Mouse (Mus musculus) midbrain, embryonic 10.5 days (tissue): ENCODE data around the gene Ikzf2. TPM values are rescaled to one million over a fixed set of nuclear protein-coding genes. Genes with fewer than 3 reads are reported as not detected.

Experiments
- DNase-seq: peaks from one replicate; pipeline ENCODE4 v3.0.0-alpha.2; 2017; ENCODE audit warnings: low spot score
- H3K27ac ChIP-seq: fragments of 300-500 bp; sonication (generic); replicated peaks from 2 replicates; pipeline ENCODE4 v1.5.1; 2016; ENCODE audit warnings: mild to moderate bottlenecking
- H3K27me3 ChIP-seq: fragments of 300-500 bp; sonication (generic); 2 replicates; pipeline ENCODE4 v1.6.1; 2016; ENCODE audit warnings: low read depth, mild to moderate bottlenecking; ENCODE audit not compliant: poor library complexity, severe bottlenecking
- H3K36me3 ChIP-seq: fragments of 300-500 bp; sonication (generic); 2 replicates; pipeline ENCODE4 v1.6.1; 2016; ENCODE audit warnings: mild to moderate bottlenecking, moderate library complexity
- H3K4me1 ChIP-seq: fragments of 300-500 bp; sonication (generic); 2 replicates; pipeline ENCODE4 v1.6.1; 2016
- H3K4me3 ChIP-seq: fragments of 300-500 bp; sonication (generic); 2 replicates; pipeline ENCODE4 v1.5.1; 2016; ENCODE audit warnings: mild to moderate bottlenecking, moderate library complexity
- H3K9me3 ChIP-seq: fragments of 300-500 bp; sonication (generic); replicated peaks from 2 replicates; pipeline ENCODE4 v1.6.1; 2016; ENCODE audit warnings: mild to moderate bottlenecking
- WGBS: fragments of 180-500 bp; shearing (Covaris S2); methylation state at CpG from one replicate; pipeline ENCODE4 v1.1.7; 2016; 5-methylcytosine and 5-hydroxymethylcytosine counted together
- polyA plus RNA-seq: library from polyadenylated mRNA; unstranded; fragments of >200 nt; fragmentation: Nextera tagmentation; extraction: Ambion mirVana; gene quantifications from 2 replicates; pipeline ENCODE4 v1.2.1, GENCODE M21; 2016

Ikzf2 gene
- polyA plus RNA-seq, 1 experiment from 2014 or later = 6.5 TPM

- Histone ChIP-seq H3K36me3 (no peaks in the 10 kb centered on the region), H3K27ac (no peak overlapping the region), H3K9me3 (no peaks in the 10 kb centered on the region), H3K4me3 (no peak overlapping the region), H3K4me1 (peaks cover 18% of the 10 kb centered on the region), H3K27me3 (no peaks in the 10 kb centered on the region)
- 77% methylated on average over 5 of the region's 5 CpGs for WGBS
- no peak for DNase-seq
Measured at GRCm38 (mm10) chr1:69516144-69516543, 170.9 kb downstream of the Ikzf2 start.

- H3K4me1 ChIP-seq = peaks cover 18% of the 10 kb centered on the region
- no peaks in the 10 kb centered on the region for H3K9me3 ChIP-seq
- H3K27ac ChIP-seq = peak overlapping the region; percentile 59
- H3K36me3 ChIP-seq = no peaks in the 10 kb centered on the region
- H3K4me3 ChIP-seq = no peak overlapping the region
- no peak for DNase-seq
- H3K27me3 ChIP-seq = no peaks in the 10 kb centered on the region
- 43% methylated on average over 5 of the region's 5 CpGs for WGBS
Measured at GRCm38 (mm10) chr1:69513595-69514250, 173.3 kb downstream of the Ikzf2 start.

GRCm38 (mm10) chr1:69508275-69508674 lies 178.8 kb downstream of the Ikzf2 start:
- DNase-seq = no peak
- Histone ChIP-seq H3K36me3 (no peaks in the 10 kb centered on the region), H3K9me3 (no peaks in the 10 kb centered on the region), H3K4me3 (no peak overlapping the region), H3K4me1 (peaks cover 9% of the 10 kb centered on the region), H3K27me3 (no peaks in the 10 kb centered on the region), H3K27ac (no peak overlapping the region)
- 78% methylated on average over 3 of the region's 3 CpGs for WGBS

- Histone ChIP-seq H3K36me3 (no peaks in the 10 kb centered on the region), H3K4me1 (peaks cover 2% of the 10 kb centered on the region; the same call in 1 of the 2 replicates), H3K27me3 (no peaks in the 10 kb centered on the region), H3K9me3 (no peaks in the 10 kb centered on the region), H3K27ac (no peak overlapping the region), H3K4me3 (no peak overlapping the region)
- DNase-seq = no peak
- 83% methylated on average over 6 of the region's 6 CpGs for WGBS
Measured at GRCm38 (mm10) chr1:69507513-69507912, 179.5 kb downstream of the Ikzf2 start.

- H3K9me3 ChIP-seq = no peaks in the 10 kb centered on the region
- no peak overlapping the region for H3K4me3 ChIP-seq
- no peaks in the 10 kb centered on the region for H3K27me3 ChIP-seq
- H3K36me3 ChIP-seq = no peaks in the 10 kb centered on the region
- no peak for DNase-seq
- H3K27ac ChIP-seq = no peak overlapping the region
- 95% methylated on average over 7 of the region's 7 CpGs for WGBS
- no peaks in the 10 kb centered on the region for H3K4me1 ChIP-seq
Measured at GRCm38 (mm10) chr1:69506615-69507159, 180.4 kb downstream of the Ikzf2 start.

- H3K27me3 ChIP-seq = no peaks in the 10 kb centered on the region
- no peaks in the 10 kb centered on the region for H3K36me3 ChIP-seq
- no peak for DNase-seq
- H3K4me3 ChIP-seq = no peak overlapping the region
- no peak overlapping the region for H3K27ac ChIP-seq
- H3K4me1 ChIP-seq = no peaks in the 10 kb centered on the region
- no peaks in the 10 kb centered on the region for H3K9me3 ChIP-seq
- WGBS = 97% methylated on average over 6 of the region's 6 CpGs
Measured at GRCm38 (mm10) chr1:69506011-69506410, 181.0 kb downstream of the Ikzf2 start.

- Histone ChIP-seq H3K36me3 (no peaks in the 10 kb centered on the region), H3K27ac (no peak overlapping the region), H3K27me3 (no peaks in the 10 kb centered on the region), H3K4me1 (peaks cover 6% of the 10 kb centered on the region), H3K9me3 (no peaks in the 10 kb centered on the region), H3K4me3 (no peak overlapping the region)
- WGBS = 86% methylated on average over 3 of the region's 3 CpGs
- no peak for DNase-seq
Measured at GRCm38 (mm10) chr1:69500388-69500787, 186.7 kb downstream of the Ikzf2 start.

- 90% methylated on average over 5 of the region's 5 CpGs for WGBS
- no peaks in the 10 kb centered on the region for H3K27me3 ChIP-seq
- H3K4me3 ChIP-seq = no peak overlapping the region
- H3K9me3 ChIP-seq = no peaks in the 10 kb centered on the region
- no peaks in the 10 kb centered on the region for H3K36me3 ChIP-seq
- no peak overlapping the region for H3K27ac ChIP-seq
- DNase-seq = no peak
- peaks cover 6% of the 10 kb centered on the region for H3K4me1 ChIP-seq
Measured at GRCm38 (mm10) chr1:69499652-69500051, 187.4 kb downstream of the Ikzf2 start.

- H3K4me3 ChIP-seq = no peak overlapping the region
- no peaks in the 10 kb centered on the region for H3K27me3 ChIP-seq
- no peaks in the 10 kb centered on the region for H3K36me3 ChIP-seq
- no peaks in the 10 kb centered on the region for H3K9me3 ChIP-seq
- H3K4me1 ChIP-seq = peaks cover 6% of the 10 kb centered on the region
- WGBS = 54% methylated on average over 7 of the region's 7 CpGs
- no peak overlapping the region for H3K27ac ChIP-seq
- DNase-seq = no peak
Measured at GRCm38 (mm10) chr1:69498862-69499306, 188.2 kb downstream of the Ikzf2 start.

GRCm38 (mm10) chr1:69496055-69496454 lies 191.0 kb downstream of the Ikzf2 start:
- Histone ChIP-seq H3K36me3 (no peaks in the 10 kb centered on the region), H3K9me3 (no peaks in the 10 kb centered on the region), H3K27me3 (no peaks in the 10 kb centered on the region), H3K27ac (no peak overlapping the region), H3K4me3 (no peak overlapping the region), H3K4me1 (peaks cover 13% of the 10 kb centered on the region)
- DNase-seq = no peak
- 78% methylated on average over 4 of the region's 4 CpGs for WGBS

- H3K27ac ChIP-seq = no peak overlapping the region
- no peaks in the 10 kb centered on the region for H3K36me3 ChIP-seq
- no peaks in the 10 kb centered on the region for H3K27me3 ChIP-seq
- no peak for DNase-seq
- 94% methylated on average over 11 of the region's 11 CpGs for WGBS
- H3K4me3 ChIP-seq = no peak overlapping the region
- H3K9me3 ChIP-seq = no peaks in the 10 kb centered on the region
- H3K4me1 ChIP-seq = peaks cover 17% of the 10 kb centered on the region
Measured at GRCm38 (mm10) chr1:69493309-69494047, 193.6 kb downstream of the Ikzf2 start.

- Histone ChIP-seq H3K27ac (no peak overlapping the region), H3K4me1 (peaks cover 18% of the 10 kb centered on the region), H3K9me3 (no peaks in the 10 kb centered on the region), H3K36me3 (no peaks in the 10 kb centered on the region), H3K27me3 (no peaks in the 10 kb centered on the region), H3K4me3 (no peak overlapping the region)
- DNase-seq = no peak
- WGBS = 94% methylated on average over 4 of the region's 4 CpGs
Measured at GRCm38 (mm10) chr1:69492013-69492412, 195.0 kb downstream of the Ikzf2 start.

GRCm38 (mm10) chr1:69489026-69489425 lies 198.0 kb downstream of the Ikzf2 start:
- no peak for DNase-seq
- H3K4me1 ChIP-seq = peaks cover 18% of the 10 kb centered on the region
- no peaks in the 10 kb centered on the region for H3K36me3 ChIP-seq
- H3K9me3 ChIP-seq = no peaks in the 10 kb centered on the region
- 51% methylated on average over 7 of the region's 7 CpGs for WGBS
- no peaks in the 10 kb centered on the region for H3K27me3 ChIP-seq
- H3K4me3 ChIP-seq = no peak overlapping the region
- H3K27ac ChIP-seq = no peak overlapping the region; the same call in 1 of the 2 replicates
